12 mouse cellular contexts compared by ENCODE assay signal in the genomic region with DNA sequence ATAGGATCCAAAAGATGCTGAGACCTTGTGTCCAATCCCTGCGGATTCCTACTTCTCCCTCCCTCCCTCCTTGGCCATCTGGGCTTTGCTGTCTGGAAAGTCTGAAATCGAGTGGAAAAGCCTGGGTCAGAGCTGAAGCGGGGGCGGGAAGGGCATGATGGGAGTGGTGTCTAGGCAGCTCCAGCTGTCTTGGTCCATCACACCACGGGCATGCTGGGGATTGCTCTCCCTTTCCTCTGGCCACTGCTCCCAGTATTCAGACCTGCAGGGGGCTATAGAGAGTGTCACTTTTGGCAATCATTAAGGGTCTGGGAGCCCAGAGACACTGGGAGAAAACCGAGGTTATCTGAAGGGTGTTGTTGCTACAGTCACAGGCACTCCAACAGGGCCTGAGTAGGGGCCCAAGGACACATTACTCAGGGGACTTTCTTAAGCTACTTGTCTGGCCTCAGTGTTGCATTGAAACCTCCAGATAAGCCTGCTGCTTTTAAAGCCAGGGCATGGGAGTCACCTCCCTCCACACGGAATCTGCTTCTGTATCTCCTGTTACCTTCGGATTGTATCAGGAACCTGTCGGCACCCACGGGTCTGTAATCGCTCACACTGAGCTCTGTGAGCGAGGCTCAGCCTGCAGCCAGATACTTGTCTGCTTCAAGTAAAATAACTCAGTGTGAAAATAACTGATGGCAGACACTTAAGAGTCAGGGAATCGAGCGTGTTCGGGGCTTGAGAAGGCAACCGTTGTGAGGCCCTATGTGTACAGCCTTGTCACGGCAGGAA. TPM values are rescaled to one million over a fixed set of nuclear protein-coding genes. Genes with fewer than 3 reads are reported as not detected.
DNase-seq lines count a peak whose midpoint lies in the region; ATAC-seq and TF ChIP-seq lines count a peak whose summit lies in the region.
"Had no signal": no experiment of that assay in that cellular context is flagged by ENCODE, and none has a peak within 500 bp of the region (broad histone marks: within the 10 kb centered on the region; RNA-seq: fewer than 3 reads in every experiment).

No protein-coding gene starts in this region.

- no peaks in the 10 kb centered on the region for H3K27me3 ChIP-seq in intestine, postnatal 0 days (replicated peaks; ENCODE audit: control insufficient read depth, insufficient read depth, low read length)
- H3K27me3 ChIP-seq in intestine, embryonic 15.5 days (replicated peaks) = no peaks in the 10 kb centered on the region
- H3K27me3 ChIP-seq in neural tube, embryonic 11.5 days (ENCODE audit: control insufficient read depth, insufficient read depth, low read length) = no peaks in the 10 kb centered on the region
- H3K27me3 ChIP-seq in neural tube, embryonic 15.5 days (replicated peaks) = no peaks in the 10 kb centered on the region

- peak; percentile 26; the same call in 1 of the 2 replicates for TF ChIP-seq CTCF in intestine, postnatal 0 days (IDR thresholded peaks at IDR 0.05; ENCODE audit: low read depth)

- DNase-seq in cerebellum, postnatal 25 days = peak; percentile 46 to 56
- DNase-seq in cerebellum, adult 9-10 months = no peak
- DNase-seq in neural tube, embryonic 11.5 days (ENCODE audit: low spot score) = peak; percentile 36
- DNase-seq in retina, postnatal 1 day = peak; percentile 36
- no peak for DNase-seq in yolk sac, embryonic 10.5 days (ENCODE audit: low spot score)
- DNase-seq: adrenal gland, adult 8-10 months; B cell, adult 2 months; kidney, adult 18-20 months had no signal

- H3K9me3 ChIP-seq in intestine, postnatal 0 days (ENCODE audit: control insufficient read depth) = no peaks in the 10 kb centered on the region
- no peaks in the 10 kb centered on the region for H3K9me3 ChIP-seq in intestine, embryonic 15.5 days
- no peaks in the 10 kb centered on the region for H3K9me3 ChIP-seq in neural tube, embryonic 11.5 days (ENCODE audit: control insufficient read depth, low read length)
- no peaks in the 10 kb centered on the region for H3K9me3 ChIP-seq in neural tube, embryonic 15.5 days (replicated peaks)

- WGBS in intestine, postnatal 0 days = 59% methylated on average over 17 of the region's 17 CpGs
- 51% methylated on average over 17 of the region's 17 CpGs for WGBS in intestine, embryonic 15.5 days
- 74% methylated on average over 17 of the region's 17 CpGs for whole genome bisulfite sequencing in neural tube, embryonic 11.5 days
- 74% methylated on average over 17 of the region's 17 CpGs for WGBS in neural tube, embryonic 15.5 days

- no peak overlapping the region for H3K9ac ChIP-seq in intestine, postnatal 0 days (ENCODE audit: low read depth, low read length)
- no peak overlapping the region for H3K9ac ChIP-seq in intestine, embryonic 15.5 days
- H3K9ac ChIP-seq in neural tube, embryonic 11.5 days (ENCODE audit: low read length) = no peak overlapping the region
- H3K9ac ChIP-seq in neural tube, embryonic 15.5 days (replicated peaks) = no peak overlapping the region
- H3K9ac ChIP-seq: liver, embryonic 14.5 days had no signal

- no peak overlapping the region for H3K27ac ChIP-seq in intestine, postnatal 0 days (ENCODE audit: low read depth, low read length)
- H3K27ac ChIP-seq in intestine, embryonic 15.5 days = no peak overlapping the region
- H3K27ac ChIP-seq in neural tube, embryonic 11.5 days (ENCODE audit: low read depth, low read length) = no peak overlapping the region
- H3K27ac ChIP-seq in neural tube, embryonic 15.5 days (replicated peaks) = no peak overlapping the region
- H3K27ac ChIP-seq: liver, embryonic 14.5 days had no signal

- no peak overlapping the region for H3K4me3 ChIP-seq in intestine, postnatal 0 days (ENCODE audit: low read depth, low read length)
- H3K4me3 ChIP-seq in intestine, embryonic 15.5 days (replicated peaks) = no peak overlapping the region
- H3K4me3 ChIP-seq in neural tube, embryonic 11.5 days (ENCODE audit: low read depth, low read length) = no peak overlapping the region
- no peak overlapping the region for H3K4me3 ChIP-seq in neural tube, embryonic 15.5 days (replicated peaks)

- H3K4me1 ChIP-seq in intestine, postnatal 0 days (replicated peaks; ENCODE audit: control insufficient read depth, insufficient read depth, low read length) = no peaks in the 10 kb centered on the region
- 0 out of 2 replicates have a peak, but pooled peaks cover 9% of the 10 kb centered on the region for H3K4me1 ChIP-seq in intestine, embryonic 15.5 days (replicated peaks)
- no peaks in the 10 kb centered on the region for H3K4me1 ChIP-seq in neural tube, embryonic 11.5 days (ENCODE audit: control insufficient read depth, insufficient read depth, low read length)
- no peaks in the 10 kb centered on the region for H3K4me1 ChIP-seq in neural tube, embryonic 15.5 days

- peaks cover 10% of the 10 kb centered on the region; the same call in 1 of the 2 replicates for H3K36me3 ChIP-seq in intestine, postnatal 0 days (ENCODE audit: control insufficient read depth, insufficient read depth)
- H3K36me3 ChIP-seq in intestine, embryonic 15.5 days = no peaks in the 10 kb centered on the region
- no peaks in the 10 kb centered on the region for H3K36me3 ChIP-seq in neural tube, embryonic 11.5 days (ENCODE audit: control insufficient read depth, insufficient read depth, low read length)
- H3K36me3 ChIP-seq in neural tube, embryonic 15.5 days = peaks cover 2% of the 10 kb centered on the region

- no peak for ATAC-seq in intestine, postnatal 0 days
- no peak for ATAC-seq in intestine, embryonic 15.5 days
- ATAC-seq in neural tube, embryonic 11.5 days (ENCODE audit: insufficient read depth, low FRiP score, low TSS enrichment) = no peak
- ATAC-seq in neural tube, embryonic 15.5 days (ENCODE audit: low FRiP score) = no peak

- H3K4me2 ChIP-seq in intestine, postnatal 0 days (replicated peaks; ENCODE audit: low read depth) = no peak overlapping the region
- H3K4me2 ChIP-seq in intestine, embryonic 15.5 days (replicated peaks) = no peak overlapping the region
- no peak overlapping the region for H3K4me2 ChIP-seq in neural tube, embryonic 11.5 days (ENCODE audit: low read depth)
- H3K4me2 ChIP-seq in neural tube, embryonic 15.5 days = no peak overlapping the region

RNA-seq across cellular contexts. Expression of a gene that starts 29.0 kb away (rescaled TPM):
- polyA plus RNA-seq in intestine, postnatal 0 days (2015; fragmentation: Nextera tagmentation; extraction: Ambion mirVana) = 7.6 and 8.6 TPM in 2 replicates
- polyA plus RNA-seq in intestine, embryonic 15.5 days (2015; fragmentation: Nextera tagmentation; extraction: Ambion mirVana) = 29.5 and 33.0 TPM in 2 replicates
- 0.68 and 1.1 TPM in 2 replicates for polyA plus RNA-seq in neural tube, embryonic 11.5 days (2014; fragmentation: Nextera tagmentation; extraction: Ambion mirVana)
- 1.3 and 6.5 TPM in 2 replicates for polyA plus RNA-seq in neural tube, embryonic 15.5 days (2015; fragmentation: Nextera tagmentation; extraction: Ambion mirVana)

Comparison
In these comparisons a context has a peak if more than half of its experiments do, and no peak if none do; other contexts are left out.
1. DNase-seq: peak in cerebellum, postnatal 25 days (2 of 2), neural tube, embryonic 11.5 days (single experiment) and retina, postnatal 1 day (single experiment); none in cerebellum, adult 9-10 months (single experiment) and yolk sac, embryonic 10.5 days (single experiment).